Mouse (Mus musculus): Measurements from ENCODE around the gene Sf1. TPM values are rescaled to one million over a fixed set of nuclear protein-coding genes. Genes with fewer than 3 reads are reported as not detected.

Gene Sf1
- polyA plus RNA-seq, 1 experiment from 2014 or later: 49.5 TPM

DNA sequence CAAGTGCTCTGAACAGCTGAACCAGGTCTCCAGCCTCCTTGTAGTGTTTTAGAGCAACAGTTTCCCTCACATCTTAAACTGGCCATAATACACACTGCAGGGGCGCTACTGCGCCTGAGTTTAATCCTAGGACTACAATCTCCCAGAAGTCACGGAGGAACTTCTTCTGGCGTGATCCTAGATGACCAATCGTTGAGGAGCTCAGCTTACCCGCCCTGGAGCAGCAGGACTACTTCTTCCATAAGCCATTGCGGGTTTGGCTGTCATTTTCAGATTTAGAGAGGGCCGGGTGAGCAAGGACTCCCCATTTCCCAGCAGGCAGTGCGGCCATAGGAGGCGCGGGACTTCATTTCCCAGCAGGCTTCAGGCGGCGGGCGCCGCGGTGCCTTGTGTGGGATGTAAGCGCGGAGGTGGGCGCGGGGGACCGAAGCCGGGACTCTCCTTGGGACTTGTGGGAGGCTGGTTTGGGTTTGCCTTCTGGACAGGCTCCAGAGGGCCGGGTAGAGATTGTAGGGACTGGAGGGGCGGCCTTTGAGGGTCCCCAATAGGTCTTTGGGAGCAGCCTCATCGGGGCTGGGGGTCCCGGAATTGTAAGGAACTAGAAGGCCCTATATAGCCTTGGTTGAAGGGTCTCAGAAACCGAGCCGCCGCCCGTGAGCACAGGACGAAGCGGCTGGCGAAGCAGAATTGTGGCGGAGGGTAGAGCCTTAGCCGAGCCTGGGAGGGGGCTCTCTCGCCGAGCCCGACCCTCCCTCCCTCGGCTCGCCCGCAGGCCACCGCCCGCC is 28.6 kb upstream of the Sf1 start, which contains the start of gene Men1:
Men1 (plus strand) TSS at position 307 of the 785 bp plus-strand sequence.
- Histone ChIP-seq H3K27ac (ENCODE audit: low read length) (peak within 1 kb of the TSS; percentile 80), H3K4me1 (ENCODE audit: insufficient read depth, low read depth, low read length) (peaks cover 21% of the 10 kb centered on the region), H3K36me3 (ENCODE audit: insufficient read depth, low read length) (0 out of 2 replicates have a peak, but pooled peaks cover 10% of the 10 kb centered on the region), H3K27me3 (replicated peaks; ENCODE audit: insufficient read depth, low read length) (no peaks in the 10 kb centered on the region), H3K9me3 (ENCODE audit: low read length) (no peaks in the 10 kb centered on the region), H3K4me2 (replicated peaks; ENCODE audit: low read depth, low read length) (peak within 1 kb of the TSS; percentile 98), H3K4me3 (ENCODE audit: low read depth, low read length) (peak within 1 kb of the TSS; percentile 79), H3K9ac (replicated peaks; ENCODE audit: low read depth) (peak within 1 kb of the TSS; percentile 69)
- TF ChIP-seq EP300 (IDR thresholded peaks at IDR 0.05) (peak; percentile 44; the same call in 1 of the 2 replicates), CTCF (IDR thresholded peaks at IDR 0.05) (peak; percentile 74)
- 2% methylated on average over 43 of the region's 43 CpGs for WGBS
- ATAC-seq (peak; percentile 97), DNase-seq (ENCODE audit: low spot score) (peak; percentile 100)

DNA sequence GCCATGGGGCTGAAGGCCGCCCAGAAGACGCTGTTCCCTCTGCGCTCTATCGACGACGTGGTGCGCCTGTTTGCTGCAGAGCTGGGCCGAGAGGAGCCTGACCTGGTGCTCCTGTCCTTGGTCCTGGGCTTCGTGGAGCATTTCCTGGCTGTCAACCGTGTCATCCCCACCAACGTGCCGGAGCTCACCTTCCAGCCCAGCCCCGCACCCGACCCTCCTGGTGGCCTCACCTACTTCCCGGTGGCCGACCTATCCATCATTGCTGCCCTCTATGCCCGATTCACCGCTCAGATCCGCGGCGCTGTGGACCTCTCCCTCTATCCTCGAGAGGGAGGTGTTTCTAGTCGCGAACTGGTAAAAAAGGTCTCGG is 28.0 kb upstream of the Sf1 start:
- H3K9ac ChIP-seq (replicated peaks; ENCODE audit: low read depth): peak overlapping the region; percentile 69
- 0 out of 2 replicates have a peak, but pooled peaks cover 13% of the 10 kb centered on the region for H3K36me3 ChIP-seq (ENCODE audit: insufficient read depth, low read length)
- no peaks in the 10 kb centered on the region for H3K9me3 ChIP-seq (ENCODE audit: low read length)
- peaks cover 26% of the 10 kb centered on the region for H3K4me1 ChIP-seq (ENCODE audit: insufficient read depth, low read depth, low read length)
- H3K4me2 ChIP-seq (replicated peaks; ENCODE audit: low read depth, low read length): peak overlapping the region; percentile 98
- peak overlapping the region; percentile 62 for H3K27ac ChIP-seq (ENCODE audit: low read length)
- ATAC-seq (peak; percentile 12), DNase-seq (ENCODE audit: low spot score) (no peak)
- H3K27me3 ChIP-seq (replicated peaks; ENCODE audit: insufficient read depth, low read length): no peaks in the 10 kb centered on the region
- TF ChIP-seq CTCF (IDR thresholded peaks at IDR 0.05): peak; percentile 32
- no peak for TF ChIP-seq EP300 (IDR thresholded peaks at IDR 0.05)
- under 1% methylated on average over 25 of the region's 25 CpGs for WGBS
- H3K4me3 ChIP-seq (ENCODE audit: low read depth, low read length): peak overlapping the region; percentile 79

DNA sequence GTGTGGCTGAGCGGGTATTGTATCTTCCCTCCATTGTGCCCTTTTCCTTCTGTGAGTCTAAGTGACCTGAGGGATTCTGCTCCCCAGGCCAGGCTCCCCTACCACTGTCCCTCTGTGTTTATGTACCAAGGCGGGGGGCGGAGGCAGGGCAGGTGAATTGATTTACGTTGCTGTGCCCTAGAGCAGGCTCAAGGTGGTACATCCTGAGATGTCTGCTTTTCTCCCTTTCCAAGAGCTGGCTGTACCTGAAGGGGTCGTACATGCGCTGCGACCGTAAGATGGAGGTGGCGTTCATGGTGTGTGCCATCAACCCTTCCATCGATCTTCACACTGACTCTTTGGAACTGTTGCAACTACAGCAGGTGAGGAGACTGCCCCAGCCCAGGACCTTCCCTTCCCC is 26.6 kb upstream of the Sf1 start:
- DNase-seq (ENCODE audit: low spot score) (no peak), ATAC-seq (no peak)
- peaks cover 26% of the 10 kb centered on the region for H3K4me1 ChIP-seq (ENCODE audit: insufficient read depth, low read depth, low read length)
- no peaks in the 10 kb centered on the region for H3K9me3 ChIP-seq (ENCODE audit: low read length)
- WGBS: 89% methylated on average over 10 of the region's 10 CpGs
- 0 out of 2 replicates have a peak, but pooled peaks cover 13% of the 10 kb centered on the region for H3K36me3 ChIP-seq (ENCODE audit: insufficient read depth, low read length)
- H3K4me3 ChIP-seq (ENCODE audit: low read depth, low read length): no peak overlapping the region
- no peak for TF ChIP-seq EP300 (IDR thresholded peaks at IDR 0.05)
- TF ChIP-seq CTCF (IDR thresholded peaks at IDR 0.05): no peak
- no peak overlapping the region for H3K9ac ChIP-seq (replicated peaks; ENCODE audit: low read depth)
- 0 out of 2 replicates have a peak overlapping the region, but pooled peaks have one; percentile 98 for H3K4me2 ChIP-seq (replicated peaks; ENCODE audit: low read depth, low read length)
- no peaks in the 10 kb centered on the region for H3K27me3 ChIP-seq (replicated peaks; ENCODE audit: insufficient read depth, low read length)
- H3K27ac ChIP-seq (ENCODE audit: low read length): no peak overlapping the region

DNA sequence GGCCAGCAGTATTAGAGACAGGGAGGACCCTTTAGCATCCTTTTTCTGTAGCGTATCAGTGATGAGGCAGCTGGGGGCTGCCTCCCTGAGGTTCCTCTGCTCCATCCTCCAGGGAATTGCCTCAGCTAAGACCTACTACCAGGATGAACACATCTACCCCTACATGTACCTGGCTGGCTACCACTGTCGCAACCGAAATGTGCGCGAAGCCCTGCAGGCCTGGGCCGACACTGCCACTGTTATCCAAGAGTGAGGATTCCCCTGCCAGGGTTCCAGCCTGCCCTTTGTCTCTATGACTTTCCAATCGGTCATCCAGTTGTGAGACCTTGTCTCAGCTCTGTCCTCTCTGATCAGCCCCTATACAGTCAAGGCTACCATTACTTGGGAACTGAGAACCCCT is 25.3 kb upstream of the Sf1 start:
- Histone ChIP-seq H3K9ac (replicated peaks; ENCODE audit: low read depth) (no peak overlapping the region), H3K36me3 (ENCODE audit: insufficient read depth, low read length) (0 out of 2 replicates have a peak, but pooled peaks cover 13% of the 10 kb centered on the region), H3K9me3 (ENCODE audit: low read length) (no peaks in the 10 kb centered on the region), H3K27me3 (replicated peaks; ENCODE audit: insufficient read depth, low read length) (no peaks in the 10 kb centered on the region), H3K27ac (ENCODE audit: low read length) (no peak overlapping the region), H3K4me1 (ENCODE audit: insufficient read depth, low read depth, low read length) (peaks cover 26% of the 10 kb centered on the region), H3K4me3 (ENCODE audit: low read depth, low read length) (no peak overlapping the region), H3K4me2 (replicated peaks; ENCODE audit: low read depth, low read length) (no peak overlapping the region)
- 95% methylated on average over 7 of the region's 7 CpGs for WGBS
- ATAC-seq: no peak
- TF ChIP-seq CTCF (IDR thresholded peaks at IDR 0.05): no peak
- TF ChIP-seq EP300 (IDR thresholded peaks at IDR 0.05): no peak
- no peak for DNase-seq (ENCODE audit: low spot score)

DNA sequence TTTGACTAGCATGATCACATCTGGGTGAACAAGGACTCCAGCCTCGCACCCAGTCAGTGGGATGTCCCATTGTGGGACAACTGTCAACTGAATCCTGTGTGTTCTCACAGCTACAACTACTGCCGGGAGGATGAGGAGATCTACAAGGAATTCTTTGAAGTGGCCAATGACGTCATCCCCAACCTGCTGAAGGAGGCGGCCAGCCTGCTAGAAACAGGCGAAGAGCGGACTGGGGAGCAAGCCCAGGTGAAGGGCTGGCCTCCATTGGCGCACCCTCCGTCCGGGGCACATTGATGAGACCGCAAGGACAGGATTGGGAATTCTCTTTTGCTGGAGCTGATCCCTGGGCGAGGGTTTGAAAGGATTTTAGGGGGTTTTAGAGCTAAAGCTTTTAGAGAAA is 24.8 kb upstream of the Sf1 start:
- H3K36me3 ChIP-seq (ENCODE audit: insufficient read depth, low read length): peaks cover 13% of the 10 kb centered on the region; the same call in 1 of the 2 replicates
- TF ChIP-seq CTCF (IDR thresholded peaks at IDR 0.05): no peak
- TF ChIP-seq EP300 (IDR thresholded peaks at IDR 0.05): no peak
- H3K4me1 ChIP-seq (ENCODE audit: insufficient read depth, low read depth, low read length): peaks cover 26% of the 10 kb centered on the region
- 74% methylated on average over 11 of the region's 11 CpGs for WGBS
- no peak overlapping the region for H3K4me3 ChIP-seq (ENCODE audit: low read depth, low read length)
- no peaks in the 10 kb centered on the region for H3K9me3 ChIP-seq (ENCODE audit: low read length)
- ATAC-seq (no peak), DNase-seq (ENCODE audit: low spot score) (no peak)
- no peak overlapping the region for H3K27ac ChIP-seq (ENCODE audit: low read length)
- no peak overlapping the region for H3K4me2 ChIP-seq (replicated peaks; ENCODE audit: low read depth, low read length)
- no peak overlapping the region for H3K9ac ChIP-seq (replicated peaks; ENCODE audit: low read depth)
- H3K27me3 ChIP-seq (replicated peaks; ENCODE audit: insufficient read depth, low read length): no peaks in the 10 kb centered on the region

DNA sequence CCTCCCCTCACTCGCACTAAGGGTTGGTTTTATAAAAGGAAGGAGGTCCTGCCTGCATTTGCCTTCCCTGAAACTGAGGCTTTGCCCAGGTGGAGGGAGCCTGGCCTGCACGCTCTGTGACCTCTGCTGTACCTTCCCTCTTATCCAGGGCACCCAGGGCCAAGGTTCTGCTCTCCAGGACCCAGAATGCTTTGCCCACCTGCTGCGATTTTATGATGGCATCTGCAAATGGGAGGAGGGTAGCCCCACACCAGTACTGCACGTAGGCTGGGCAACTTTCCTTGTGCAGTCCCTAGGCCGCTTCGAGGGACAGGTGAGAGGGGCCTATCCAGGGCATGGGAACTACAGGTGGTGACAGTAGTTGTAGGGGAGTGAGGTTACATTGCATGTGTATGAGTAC is 24.3 kb upstream of the Sf1 start:
- ATAC-seq: no peak
- Histone ChIP-seq H3K4me1 (ENCODE audit: insufficient read depth, low read depth, low read length) (peaks cover 24% of the 10 kb centered on the region), H3K36me3 (ENCODE audit: insufficient read depth, low read length) (peaks cover 13% of the 10 kb centered on the region; the same call in 1 of the 2 replicates), H3K9ac (replicated peaks; ENCODE audit: low read depth) (no peak overlapping the region), H3K27ac (ENCODE audit: low read length) (no peak overlapping the region), H3K27me3 (replicated peaks; ENCODE audit: insufficient read depth, low read length) (no peaks in the 10 kb centered on the region), H3K9me3 (ENCODE audit: low read length) (no peaks in the 10 kb centered on the region), H3K4me3 (ENCODE audit: low read depth, low read length) (no peak overlapping the region), H3K4me2 (replicated peaks; ENCODE audit: low read depth, low read length) (no peak overlapping the region)
- WGBS: 94% methylated on average over 6 of the region's 6 CpGs
- TF ChIP-seq CTCF (IDR thresholded peaks at IDR 0.05) (no peak), EP300 (IDR thresholded peaks at IDR 0.05) (no peak)
- DNase-seq (ENCODE audit: low spot score): no peak

Data from lung, postnatal 0 days (tissue).